Mouse (Mus musculus) spleen, adult 2 months (tissue): ENCODE measurements around the gene Calm2.

ENCODE experiments used
- CTCF ChIP-seq: fragments of 200-500 bp; IDR thresholded peaks from 2 replicates; pipeline ENCODE4 v1.5.1; 2011; ENCODE audit warnings: mild to moderate bottlenecking, inconsistent platforms; ENCODE audit not compliant: insufficient read depth, insufficient read length, insufficient replicate concordance; ENCODE audit errors: extremely low read depth
- POLR2A ChIP-seq: fragments of 200-500 bp; IDR thresholded peaks from 2 replicates; pipeline ENCODE4 v1.6.1; 2011; ENCODE audit warnings: low read depth, low read length, inconsistent platforms

DNA sequence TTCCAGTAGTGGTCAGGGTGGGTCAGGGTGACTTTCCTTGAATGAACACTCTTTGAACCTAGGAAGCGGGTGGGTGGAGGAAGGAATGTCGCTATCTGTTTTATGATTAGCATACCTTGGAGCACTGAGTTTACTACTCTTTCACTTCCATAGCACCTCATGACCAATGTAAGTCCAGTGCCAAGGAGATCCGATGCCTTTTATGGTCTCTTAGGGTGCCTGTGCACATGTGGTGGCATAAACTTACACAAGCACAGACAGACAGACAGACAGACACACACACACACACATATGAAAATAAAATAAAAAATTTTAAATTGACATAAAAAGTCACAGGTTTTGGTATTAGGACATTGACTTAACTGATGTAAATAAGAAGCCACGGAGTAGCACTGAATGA, 47.6 kb upstream of the Calm2 start:
- TF ChIP-seq CTCF (no peak), POLR2A (no peak)
